Mouse (Mus musculus) WW6 (cell line): ENCODE results near the gene BC004004.
"Not testable (repeated sequence)": the region's sequence is repeated elsewhere in the genome, so short reads cannot be mapped to it uniquely, and the experiment has no call there.

Experiments used
- DNase-seq: peaks from one replicate; pipeline ENCODE4 v3.0.0-alpha.2; 2013; ENCODE audit warnings: low read depth, low spot score

Gene BC004004

GRCm38 (mm10) chr17:29346496-29347125, 78.0 kb downstream of the BC004004 start:
- DNase-seq, result no peak

- DNase-seq, result no peak
Observed at GRCm38 (mm10) chr17:29347126-29347644, 78.6 kb downstream of the BC004004 start.

- DNase-seq, result peak; percentile 96
Observed at GRCm38 (mm10) chr17:29347645-29348256, 79.2 kb downstream of the BC004004 start, which contains the start of gene Mtch1. Gene Mtch1 (minus strand): TSS chr17:29347934.

GRCm38 (mm10) chr17:29348996-29349395, 80.4 kb downstream of the BC004004 start:
- DNase-seq, result no peak

GRCm38 (mm10) chr17:29351056-29351455, 82.5 kb downstream of the BC004004 start:
- not testable (repeated sequence) for DNase-seq

GRCm38 (mm10) chr17:29355461-29355840, 86.9 kb downstream of the BC004004 start:
- no peak for DNase-seq

GRCm38 (mm10) chr17:29355841-29356478, 87.4 kb downstream of the BC004004 start:
- DNase-seq, result no peak

- DNase-seq, result no peak
Observed at GRCm38 (mm10) chr17:29356479-29356856, 87.9 kb downstream of the BC004004 start.

- no peak for DNase-seq
Observed at GRCm38 (mm10) chr17:29356882-29357281, 88.3 kb downstream of the BC004004 start.

GRCm38 (mm10) chr17:29358928-29359327, 90.3 kb downstream of the BC004004 start:
- DNase-seq, result no peak

GRCm38 (mm10) chr17:29360761-29361221, 92.2 kb downstream of the BC004004 start, which contains the start of gene Fgd2:
Gene Fgd2 (plus strand): TSS chr17:29360914.
- DNase-seq, result no peak

- no peak for DNase-seq
Observed at GRCm38 (mm10) chr17:29361982-29362691, 93.5 kb downstream of the BC004004 start.

GRCm38 (mm10) chr17:29363109-29363508, 94.5 kb downstream of the BC004004 start:
- no peak for DNase-seq
